Mouse (Mus musculus): ENCODE measurements around the gene Rcn3.
A peak's percentile ranks its signal among the peaks of the same experiment; 100 is the strongest.
"Not testable (repeated sequence)": the region's sequence is repeated elsewhere in the genome, so short reads cannot be mapped to it uniquely, and the experiment has no call there.

Rcn3 gene

DNA sequence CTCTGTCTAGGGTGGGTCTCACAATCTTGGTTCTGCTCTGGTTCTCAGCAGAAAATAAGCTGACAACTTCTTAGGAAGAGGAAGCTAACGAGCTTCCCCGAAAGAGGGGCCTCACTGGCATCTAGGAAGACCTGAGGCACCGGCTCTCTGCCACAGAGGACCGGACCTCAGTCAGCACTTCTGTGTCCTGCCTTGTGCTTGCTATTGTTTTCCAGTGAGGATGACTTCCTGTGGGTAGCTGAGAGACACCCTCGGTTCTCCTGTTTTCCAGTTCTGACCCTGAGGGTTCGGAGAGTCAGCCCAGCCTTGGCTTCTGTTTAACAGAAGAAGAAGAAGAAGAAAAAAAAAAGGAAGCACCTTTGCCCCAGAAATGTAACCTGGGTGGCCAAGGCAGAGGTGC is 5.5 kb upstream of the Rcn3 start:
- DNase-seq: no peak

DNA sequence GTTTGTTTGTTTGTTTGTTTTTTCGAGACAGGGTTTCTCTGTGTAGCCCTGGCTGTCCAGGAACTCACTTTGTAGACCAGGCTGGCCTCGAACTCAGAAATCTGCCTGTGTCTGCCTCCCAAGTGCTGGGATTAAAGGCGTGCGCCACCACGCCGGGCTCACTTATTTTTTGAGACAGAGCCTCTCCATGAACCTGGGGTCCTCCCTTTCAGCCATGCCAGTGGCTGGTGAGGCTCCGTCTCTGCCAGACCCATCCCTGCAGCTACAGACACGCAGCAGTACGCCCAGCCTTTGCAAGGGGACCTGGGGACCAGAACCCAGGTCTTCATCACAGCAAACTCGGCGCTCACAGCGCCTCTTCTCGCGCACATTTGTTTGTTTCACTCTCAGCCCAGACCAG is 3.9 kb upstream of the Rcn3 start:
- not testable (repeated sequence) for DNase-seq

DNA sequence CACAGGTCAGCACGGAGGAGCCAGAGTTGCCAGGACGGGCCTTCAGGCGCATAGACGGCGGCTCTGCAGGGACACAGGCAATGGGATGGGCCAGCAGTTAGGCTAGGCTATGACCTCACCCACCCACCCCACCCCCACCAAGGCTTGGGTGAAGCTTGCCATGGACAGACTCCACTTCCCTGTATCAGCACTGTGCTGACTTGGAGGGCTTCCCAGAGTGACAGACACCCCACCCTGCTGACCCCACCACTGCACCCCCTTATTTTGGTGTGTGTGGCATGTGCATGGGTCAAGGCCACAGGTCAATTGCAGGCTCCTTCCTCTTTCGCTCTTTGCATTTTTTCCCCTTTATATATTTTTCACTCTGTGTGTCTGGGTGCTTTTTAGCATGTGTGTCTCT is 3.3 kb upstream of the Rcn3 start:
- DNase-seq: no peak

DNA sequence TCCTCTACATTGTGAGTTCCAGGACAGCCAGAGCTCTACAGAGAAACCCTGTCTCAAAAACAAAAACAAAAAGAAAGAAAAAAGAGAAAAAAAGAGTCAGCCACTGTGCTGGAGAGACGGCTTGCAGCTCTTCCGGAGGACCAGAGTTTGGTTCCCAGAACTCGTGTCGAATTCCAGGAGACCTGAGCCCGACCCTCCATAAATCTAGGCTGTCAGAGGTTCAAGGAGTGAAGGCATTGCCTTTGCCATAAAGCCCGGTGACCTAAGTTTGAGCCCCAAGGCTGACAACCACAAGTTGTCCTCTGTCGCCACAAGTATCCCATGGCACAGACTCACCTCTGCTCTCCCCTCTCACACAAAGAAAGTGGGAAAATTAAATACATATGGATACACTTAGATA is 2.1 kb upstream of the Rcn3 start:
- no peak for DNase-seq

DNA sequence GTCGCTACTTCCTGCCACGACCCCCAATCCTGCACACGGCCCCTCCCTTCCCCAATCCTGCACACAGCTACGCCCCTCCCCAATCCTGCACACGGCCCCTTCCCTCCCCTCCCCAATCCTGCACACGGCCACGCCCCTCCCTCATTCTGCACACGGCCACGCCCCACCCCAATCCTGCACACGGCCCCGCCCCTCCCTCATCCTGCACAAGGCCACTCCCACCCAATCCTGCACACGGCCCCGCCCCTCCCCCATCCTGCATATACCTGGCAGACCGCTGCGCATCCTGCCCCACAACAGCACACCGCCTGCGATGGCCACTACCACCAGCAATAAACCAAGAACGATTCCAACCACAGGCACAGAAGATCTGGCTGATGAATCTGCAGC is 1.5 kb upstream of the Rcn3 start:
- no peak for DNase-seq

DNA sequence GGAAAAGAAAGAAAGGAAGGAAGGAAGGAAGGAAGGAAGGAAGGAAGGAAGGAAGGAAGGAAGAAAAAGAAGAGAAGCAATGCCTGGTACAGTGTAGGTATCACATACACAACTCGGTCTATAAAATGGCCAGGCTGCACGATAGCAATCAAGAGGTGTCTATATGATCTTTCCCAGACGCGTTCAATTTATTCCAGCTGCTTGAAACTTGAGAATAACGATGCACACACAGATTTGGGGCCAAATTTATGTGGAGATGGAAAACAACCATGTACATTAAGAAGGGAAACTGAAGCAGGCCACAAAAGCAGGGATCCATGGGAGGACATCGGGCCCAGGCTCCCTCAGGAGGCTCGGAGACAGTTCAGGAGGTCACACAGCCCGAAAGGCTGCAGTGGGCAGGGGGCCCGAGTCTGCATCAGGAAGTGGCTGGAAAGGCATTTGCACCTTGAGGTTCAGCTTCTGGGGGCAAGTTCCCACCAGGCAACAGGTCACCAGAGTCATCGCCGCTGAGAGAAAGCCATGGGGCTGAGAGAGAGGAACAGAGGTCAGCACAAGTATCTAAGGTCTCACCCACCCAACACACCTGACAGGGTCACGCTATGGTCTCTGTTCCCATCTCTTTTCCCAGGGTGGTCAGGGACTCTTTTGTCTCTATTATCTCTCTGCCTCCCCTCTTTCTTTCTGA is 951 bp upstream of the Rcn3 start:
- DNase-seq: no peak

DNA sequence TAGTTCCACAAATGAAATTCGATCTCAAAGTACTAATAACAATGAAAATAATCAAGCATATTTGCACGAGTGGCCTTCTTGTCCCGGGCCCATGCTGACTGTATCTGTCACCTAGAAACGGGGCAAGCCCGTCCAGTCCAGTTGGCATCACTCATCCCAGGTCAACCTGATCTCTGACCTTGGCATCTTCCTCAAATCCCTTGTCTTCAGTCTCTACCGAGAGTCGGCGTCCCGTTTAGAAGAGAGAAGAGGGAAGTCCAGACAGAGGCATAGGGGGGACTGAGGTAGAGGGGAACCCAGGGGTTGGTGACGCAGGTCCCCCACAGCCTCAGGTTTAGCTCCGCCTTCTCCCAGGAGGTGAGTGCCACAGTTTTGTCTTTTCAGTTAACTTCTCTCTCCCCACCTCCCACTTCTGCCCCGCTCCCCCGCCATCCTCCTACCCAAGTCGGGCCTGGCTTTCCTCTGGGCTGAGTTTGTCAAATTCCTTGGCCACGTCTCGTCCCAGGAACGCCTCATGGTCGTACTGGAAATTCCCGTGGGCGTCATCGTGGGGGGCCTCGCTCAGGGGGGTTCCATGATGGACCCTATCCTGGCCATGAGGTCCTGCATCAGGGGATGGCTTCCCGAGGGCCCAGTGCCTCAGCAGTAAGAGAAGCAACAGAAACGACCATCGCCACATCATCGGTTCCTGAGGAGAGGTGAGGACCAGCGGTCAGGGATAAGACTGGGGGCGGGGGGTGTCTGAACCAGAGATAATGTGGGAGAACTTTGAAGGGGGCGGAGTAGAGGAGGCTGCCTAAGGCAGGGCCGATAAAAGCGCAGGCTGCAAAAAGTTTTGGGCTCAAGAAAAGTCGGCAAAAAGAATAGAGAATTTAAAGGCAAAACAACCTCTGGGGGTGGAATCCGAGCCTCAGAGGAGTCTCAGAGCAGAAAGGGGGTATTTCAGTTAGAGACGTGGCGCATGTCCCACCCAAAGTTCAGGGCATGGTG is 725 bp downstream of the Rcn3 start:
- DNase-seq: no peak

DNA sequence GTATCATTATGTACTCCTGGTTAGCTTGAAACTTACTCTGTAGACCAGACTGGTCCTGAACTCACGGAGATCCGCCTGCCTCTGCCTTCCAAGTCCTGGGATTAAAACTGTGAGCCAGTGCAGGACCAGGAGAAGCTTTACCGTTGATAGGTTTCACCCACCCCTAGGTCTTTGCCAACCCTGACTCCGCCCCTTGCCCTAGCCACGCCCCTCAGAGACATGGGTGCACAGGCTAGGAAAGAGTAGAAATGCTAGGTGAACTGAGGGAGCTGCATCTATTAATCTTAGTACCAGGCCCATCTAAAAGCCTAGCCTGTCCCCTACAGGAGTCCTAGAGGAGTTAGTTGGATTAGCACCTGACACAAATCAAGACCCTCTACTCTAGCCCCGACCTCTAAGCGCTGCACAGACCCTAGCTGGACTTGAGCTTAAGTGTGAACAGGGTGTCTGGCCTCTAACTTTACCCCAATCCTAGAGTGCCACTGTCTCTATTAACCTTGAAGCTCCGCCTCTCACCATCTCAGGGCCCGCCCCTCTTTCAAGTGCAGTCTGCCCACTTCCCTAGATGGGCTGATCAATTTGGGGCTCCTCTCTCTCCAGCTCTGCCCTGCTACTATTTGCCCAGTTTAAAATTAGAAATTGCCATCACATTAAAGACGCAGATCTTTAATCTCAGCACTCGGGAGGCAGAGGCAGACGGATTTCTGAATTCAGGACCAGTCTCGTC is 1.6 kb downstream of the Rcn3 start:
- DNase-seq: no peak

DNA sequence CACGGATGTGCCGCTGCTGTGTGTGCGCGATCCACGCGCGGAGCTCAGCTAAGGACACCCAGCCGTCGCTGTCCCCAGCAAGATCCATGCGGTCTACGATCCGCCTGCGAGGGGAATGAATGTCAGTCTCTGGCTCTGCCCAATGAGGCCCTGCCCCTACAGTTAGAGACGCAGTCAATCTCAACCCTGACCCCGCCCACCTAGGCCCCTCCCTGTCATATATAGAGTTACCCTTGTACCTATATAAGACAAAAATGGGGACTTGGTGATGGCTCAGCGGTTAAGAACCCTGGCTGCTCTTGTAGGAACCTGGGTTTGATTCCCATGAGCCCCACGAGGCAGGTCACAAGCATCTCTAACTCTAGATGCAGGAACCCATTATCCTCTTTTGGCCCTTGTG is 3.4 kb downstream of the Rcn3 start:
- no peak for DNase-seq

DNA sequence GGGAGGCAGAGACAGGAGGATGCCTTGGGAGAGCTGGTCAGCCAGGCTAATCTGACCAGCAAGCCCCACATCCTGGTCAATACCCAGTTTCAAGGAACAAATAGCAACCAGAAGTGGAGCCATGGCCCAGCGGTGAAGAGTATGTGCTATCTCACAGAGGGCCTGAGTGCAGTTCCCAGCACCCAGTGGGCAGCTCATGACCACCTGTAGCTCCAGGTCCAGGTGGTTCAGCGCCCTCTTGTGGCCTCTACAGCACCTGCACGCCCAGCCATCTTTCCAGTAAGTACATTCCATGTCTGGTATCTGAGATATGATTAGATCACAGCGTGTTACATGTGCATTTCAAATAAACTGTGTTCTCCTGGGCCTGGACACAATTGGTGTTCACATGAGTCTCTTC is 5.9 kb downstream of the Rcn3 start:
- DNase-seq: no peak

DNA sequence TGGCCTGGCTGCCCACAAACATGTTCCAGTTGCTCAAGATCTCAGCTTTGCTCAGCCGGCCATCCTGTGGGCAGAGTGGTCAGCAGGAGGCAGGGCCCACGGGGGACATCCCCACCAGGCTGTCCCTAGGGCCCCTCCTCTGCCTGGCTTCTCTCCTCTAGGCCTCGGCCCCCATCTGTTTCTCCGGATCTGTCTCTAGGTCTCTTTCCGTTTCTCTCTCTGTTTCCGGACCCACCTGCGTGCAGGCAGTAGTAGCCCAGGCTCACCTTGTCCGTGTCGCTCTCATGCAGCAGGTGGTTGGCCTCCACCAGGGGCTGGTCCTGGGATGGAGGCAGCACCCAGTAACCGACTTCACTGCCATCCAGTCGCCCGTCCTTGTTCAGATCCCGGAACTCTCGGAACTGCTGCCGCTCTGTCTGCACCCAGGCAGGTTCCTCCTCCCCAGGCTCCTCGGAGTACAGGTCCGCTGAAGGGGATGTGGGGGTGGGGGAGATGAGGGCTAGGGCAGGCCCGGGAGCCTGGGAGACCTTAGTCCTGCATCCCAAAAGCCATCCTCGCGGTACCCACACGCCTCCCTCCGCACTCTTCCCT is 8.6 kb downstream of the Rcn3 start:
- no peak for DNase-seq

DNA sequence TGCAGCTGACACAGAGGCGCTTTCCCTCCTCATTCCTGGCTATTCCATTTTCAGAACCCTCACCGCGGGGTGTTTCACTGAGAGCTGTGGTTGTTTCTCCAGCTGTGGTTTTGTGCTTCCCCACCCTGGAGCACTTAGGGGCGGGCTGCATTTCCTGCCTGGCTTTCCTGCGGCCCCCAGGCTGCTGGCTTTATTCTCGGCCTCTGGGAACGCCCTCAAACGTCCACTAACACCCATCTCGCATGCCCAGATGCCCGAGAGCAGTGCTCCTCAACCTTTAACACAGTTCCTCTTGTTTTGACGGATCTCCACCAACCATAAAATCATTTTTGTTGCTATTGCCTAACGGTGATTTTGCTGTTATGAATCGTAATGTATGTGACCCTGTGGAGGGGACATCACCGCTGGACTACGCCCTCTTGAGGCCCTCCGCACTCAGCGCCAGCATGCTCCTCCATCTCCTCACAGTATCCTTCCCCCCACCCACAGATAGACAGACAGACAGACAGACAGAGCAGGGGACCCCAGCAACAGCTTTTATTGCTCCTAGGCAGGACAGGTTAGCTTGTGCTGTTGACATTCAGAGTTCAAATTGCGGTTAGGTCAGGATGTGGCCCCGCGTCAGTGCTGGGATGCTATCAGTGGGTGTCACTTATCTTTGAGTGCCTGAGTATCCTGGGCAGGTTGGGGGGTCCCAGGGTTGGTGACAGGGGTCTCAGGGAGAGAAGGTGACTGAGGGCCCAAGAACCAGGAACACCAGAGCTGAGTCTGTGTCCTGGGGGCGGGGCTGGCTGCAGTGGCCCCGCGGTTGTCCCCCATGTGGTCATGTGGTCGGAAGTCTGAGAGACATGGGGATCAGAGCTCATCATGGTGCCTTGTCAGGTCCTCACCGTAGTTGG is 9.4 kb downstream of the Rcn3 start:
- DNase-seq: no peak

DNA sequence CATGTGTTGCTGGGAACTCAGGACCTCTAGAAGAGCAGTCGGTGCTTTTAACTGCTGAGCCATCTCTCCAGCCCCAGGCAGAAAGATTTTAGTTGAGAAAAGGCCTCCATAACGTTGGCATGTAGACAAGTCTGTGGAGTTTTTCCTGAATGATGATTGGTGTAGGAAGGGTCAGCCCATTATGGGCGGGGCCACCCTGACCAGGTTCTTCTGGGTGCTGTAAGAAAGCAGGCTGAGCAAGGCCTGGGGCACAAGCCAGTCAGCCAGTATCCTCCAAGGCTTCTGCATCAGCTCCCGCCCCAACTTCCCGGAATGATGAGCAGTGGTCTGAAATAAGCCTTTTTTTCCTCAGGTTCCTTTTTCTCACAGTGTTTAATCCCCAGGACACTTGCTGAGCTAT is 11.0 kb downstream of the Rcn3 start:
- no peak for DNase-seq

DNA sequence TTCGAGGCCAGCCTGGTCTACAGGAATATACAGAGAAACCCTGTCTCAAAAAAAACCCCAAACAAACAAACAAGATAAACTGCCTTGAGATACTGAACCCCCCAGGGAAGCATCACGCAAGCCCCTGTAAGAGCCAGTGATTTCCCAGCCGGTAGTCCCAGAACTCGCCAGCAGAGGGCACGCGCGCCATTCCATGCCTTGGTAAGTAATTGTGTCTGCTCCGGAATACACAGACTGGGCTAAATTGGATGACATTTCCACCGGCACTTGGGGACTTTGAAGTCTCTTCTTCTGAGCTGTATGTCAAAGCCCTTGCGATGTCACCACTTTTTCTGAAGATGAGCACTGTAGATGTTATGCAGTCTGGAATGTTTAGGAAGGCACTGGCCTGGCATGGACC is 12.2 kb downstream of the Rcn3 start:
- DNase-seq: peak; percentile 84

DNA sequence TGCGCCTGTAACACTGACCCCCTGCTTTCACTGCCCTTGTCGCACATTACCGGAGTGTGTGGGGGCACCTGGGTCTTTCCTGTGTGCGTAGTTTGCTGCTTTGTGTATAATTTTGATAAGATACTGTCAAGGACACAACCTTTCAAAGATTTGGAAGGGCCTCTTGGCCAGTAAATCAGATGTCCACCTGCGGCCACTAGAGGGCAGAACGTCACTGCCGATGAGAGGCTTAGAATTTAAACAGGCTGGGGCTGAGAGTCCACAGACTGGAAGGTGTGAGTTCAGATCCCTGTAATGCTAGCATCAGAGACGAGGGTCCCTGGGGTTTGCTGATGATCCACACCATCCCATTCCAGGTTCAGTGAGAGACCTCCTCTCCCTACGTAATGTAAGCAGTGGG is 13.5 kb downstream of the Rcn3 start:
- DNase-seq: no peak

DNA sequence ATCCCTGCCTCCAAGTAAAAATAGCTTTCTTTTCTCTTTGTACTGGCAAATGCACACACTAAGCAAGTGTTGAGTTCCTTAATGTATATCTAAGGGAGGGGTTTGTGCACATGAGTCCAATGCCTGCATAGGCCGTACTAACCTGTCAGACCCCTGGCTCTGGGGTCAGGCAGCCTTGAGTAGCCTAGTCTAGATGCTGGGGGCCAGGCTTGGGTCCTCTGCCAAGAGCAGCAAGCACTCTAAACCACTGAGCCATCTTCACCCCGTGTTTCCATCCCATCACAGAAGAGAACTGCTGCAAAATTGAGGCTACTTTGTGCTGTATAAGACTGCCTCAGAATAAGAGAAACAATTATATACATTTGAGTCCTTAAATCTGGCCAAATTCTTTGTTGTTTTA is 14.2 kb downstream of the Rcn3 start:
- no peak for DNase-seq

DNA sequence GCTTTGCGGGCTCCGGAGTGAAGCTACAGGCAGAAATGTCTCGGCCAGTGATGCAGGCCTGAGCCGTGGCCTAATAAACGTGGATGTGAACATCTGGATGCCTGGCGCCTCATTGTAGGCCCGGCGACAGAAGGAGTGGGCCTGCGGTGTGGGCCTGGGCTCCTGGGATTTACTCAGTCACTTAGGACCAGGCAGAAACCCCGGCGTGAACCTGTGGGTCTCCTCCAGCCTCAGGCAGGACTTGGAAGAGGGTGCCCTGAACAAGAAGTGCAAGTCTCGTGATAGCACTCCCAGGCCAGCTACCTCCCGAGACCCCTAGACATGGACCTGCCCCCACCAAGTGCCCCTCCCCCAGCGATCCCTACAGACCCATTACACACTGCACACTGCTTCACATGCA is 14.7 kb downstream of the Rcn3 start:
- DNase-seq: no peak

DNA sequence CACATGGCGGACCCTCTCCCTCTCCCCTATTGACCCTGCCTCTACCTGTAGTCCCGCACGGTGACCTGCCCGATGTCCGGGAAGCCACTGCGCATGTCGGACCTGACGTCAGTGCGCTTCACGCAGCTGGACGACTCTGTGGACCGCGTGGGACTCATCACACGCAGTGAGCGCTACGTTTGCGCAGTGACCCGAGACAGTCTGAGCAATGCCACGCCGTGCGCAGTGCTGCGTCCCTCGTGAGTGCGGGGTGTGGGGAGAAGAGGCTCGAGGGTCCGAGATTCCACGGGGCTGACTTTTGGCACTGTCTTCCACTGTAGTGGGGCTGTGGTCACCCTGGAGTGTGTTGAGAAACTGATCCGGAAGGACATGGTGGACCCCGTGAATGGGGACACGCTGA is 15.5 kb downstream of the Rcn3 start:
- no peak for DNase-seq

DNA sequence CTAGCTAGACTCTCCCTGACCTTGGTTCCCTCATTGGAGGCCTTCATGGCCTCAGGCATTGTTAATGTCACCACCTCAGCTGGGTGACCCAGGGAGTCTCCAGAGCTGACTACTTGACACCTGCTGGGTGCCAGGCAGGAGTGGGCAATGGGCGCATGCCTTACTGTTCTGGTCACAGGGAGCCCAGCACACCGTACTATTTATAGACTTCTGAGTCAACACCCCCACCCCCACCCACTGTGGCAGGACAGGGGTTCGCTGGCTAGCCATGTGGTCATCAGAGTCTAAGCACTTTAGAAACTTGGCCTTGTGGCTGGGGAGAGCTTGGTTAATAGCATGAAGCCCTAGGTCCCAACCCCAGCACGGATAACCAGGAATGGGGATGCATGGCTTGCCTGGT is 16.6 kb downstream of the Rcn3 start:
- DNase-seq: peak; percentile 54

DNA sequence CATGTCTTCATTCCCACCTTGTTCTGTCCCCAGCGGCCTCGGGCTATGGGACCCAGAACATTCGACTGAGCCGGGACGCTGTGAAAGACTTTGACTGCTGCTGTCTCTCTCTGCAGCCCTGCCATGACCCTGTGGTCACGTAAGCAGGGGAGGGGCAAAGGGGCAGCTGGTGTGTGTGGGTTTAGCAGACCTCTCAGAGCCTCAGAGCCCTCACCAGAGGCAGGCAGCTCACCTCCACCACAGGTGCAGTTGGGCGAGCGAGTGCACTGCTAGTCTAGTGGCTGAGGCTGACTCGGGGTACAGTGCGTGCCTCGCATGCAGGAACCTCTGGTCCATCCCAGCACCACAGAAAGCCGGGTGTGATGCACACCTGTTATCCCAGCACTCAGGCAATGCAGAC is 18.1 kb downstream of the Rcn3 start:
- DNase-seq: no peak

DNA sequence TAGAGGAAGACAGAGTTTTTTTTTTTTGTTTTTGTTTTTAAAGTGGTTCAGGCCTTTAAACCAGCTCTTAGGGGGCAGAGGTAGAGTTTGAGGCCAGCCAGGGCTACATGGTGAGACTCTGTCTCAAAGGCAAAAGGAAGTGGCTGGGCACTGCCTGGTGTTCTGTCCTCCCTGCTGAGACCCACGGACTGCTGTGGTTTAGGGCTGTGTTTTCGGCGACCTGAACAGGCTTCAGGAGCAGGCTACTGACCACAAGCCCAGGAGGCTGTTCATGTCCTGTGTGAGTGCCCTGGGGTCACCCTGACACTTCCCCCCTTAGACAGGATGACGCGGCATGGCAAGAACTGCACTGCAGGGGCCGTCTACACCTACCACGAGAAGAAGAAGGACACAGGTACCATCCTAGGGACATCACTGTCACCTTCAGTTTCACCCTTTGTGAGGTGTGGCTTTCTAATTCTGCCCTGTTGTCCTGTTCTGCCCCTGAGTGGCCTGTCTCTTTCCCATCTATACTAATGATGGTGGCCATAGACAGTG is 18.8 kb downstream of the Rcn3 start:
- DNase-seq: no peak

DNA sequence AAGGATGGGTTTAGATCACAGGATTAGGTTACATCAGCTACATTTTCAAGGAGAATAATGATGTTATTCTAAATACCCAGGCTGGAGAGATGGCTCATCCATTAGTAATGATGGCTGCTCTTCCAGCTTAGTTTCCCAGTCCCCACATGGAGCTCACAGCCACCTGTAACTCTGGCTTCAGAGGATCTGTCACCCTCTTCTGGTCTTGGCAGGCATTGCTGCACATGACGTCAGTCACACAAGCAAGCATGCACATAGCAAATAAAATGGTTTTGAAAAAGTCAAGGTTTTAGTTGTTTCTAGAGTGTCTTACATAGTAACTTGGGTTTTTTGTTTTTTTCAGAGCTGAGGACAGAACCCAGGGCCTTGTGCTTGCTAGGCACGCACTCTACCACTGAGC is 19.8 kb downstream of the Rcn3 start:
- DNase-seq: no peak
